Comparison of ENCODE assay signal across 17 mouse cellular contexts in the genomic region with DNA sequence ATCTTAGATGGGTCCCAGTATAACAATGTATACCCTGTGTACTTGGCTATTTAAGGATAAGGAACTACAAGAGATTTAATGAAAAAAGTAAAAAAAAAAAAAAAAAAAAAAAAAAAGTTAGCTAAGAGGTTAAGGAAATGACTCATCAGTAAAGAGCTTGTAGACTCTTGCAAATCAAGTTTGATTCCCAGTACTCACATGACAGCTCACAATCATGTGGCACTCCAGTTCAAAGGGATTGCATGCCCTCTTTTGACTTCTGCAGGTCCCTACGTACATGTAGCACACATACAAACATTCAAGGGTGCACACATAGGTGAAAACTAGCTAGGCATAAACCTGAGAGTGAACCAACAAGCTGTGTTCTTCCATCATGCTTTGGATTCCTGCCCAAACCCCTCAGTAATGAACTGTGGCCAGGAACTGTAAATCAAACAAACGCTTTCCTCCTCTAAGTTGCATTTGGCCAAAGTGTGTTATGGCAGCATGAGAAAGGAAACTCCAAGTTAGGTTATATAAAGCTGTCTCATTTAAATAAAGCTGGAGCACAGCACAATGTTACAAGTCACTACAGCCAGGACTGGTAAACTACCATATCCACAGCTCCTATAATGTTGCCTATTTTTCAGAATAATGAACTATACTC. TPM values are rescaled to one million over a fixed set of nuclear protein-coding genes. Genes with fewer than 3 reads are reported as not detected.
A peak's percentile ranks its signal among the peaks of the same experiment; 100 is the strongest.
DNase-seq lines count a peak whose midpoint lies in the region; ATAC-seq and TF ChIP-seq lines count a peak whose summit lies in the region.
"Had no signal": no experiment of that assay in that cellular context is flagged by ENCODE, and none has a peak within 500 bp of the region (broad histone marks: within the 10 kb centered on the region; RNA-seq: fewer than 3 reads in every experiment).

No protein-coding gene starts in this region.

- no peaks in the 10 kb centered on the region for H3K27me3 ChIP-seq in liver, postnatal 0 days (ENCODE audit: insufficient read depth, low read length)
- no peaks in the 10 kb centered on the region for H3K27me3 ChIP-seq in Patski
- H3K27me3 ChIP-seq: forebrain, embryonic 15.5 days; limb, embryonic 12.5 days had no signal

- in situ Hi-C loops in Patski (cut with MboI; ENCODE audit: low pct_unique_long_range_greater_than_20kb), result no loop called here

- CTCF ChIA-PET in Patski (lab: Charles Lee), result interaction anchor here (0.9 to 4.7 kb wide), 5 partner anchors 10 to 31 kb away, joined by 3 to 20 read pairs (median 3); no protein-coding TSS in a partner anchor

- POLR2A ChIA-PET in Patski (lab: Charles Lee), result interaction anchor here (0.6 kb wide), 1 partner anchor 23 kb away, joined by 4 read pairs; no protein-coding TSS in a partner anchor

- no peak for TF ChIP-seq CTCF in liver, postnatal 0 days (IDR thresholded peaks at IDR 0.05; ENCODE audit: low read depth)
- peak; percentile 10 for TF ChIP-seq CTCF in Patski (IDR thresholded peaks at IDR 0.05)

- no peak for DNase-seq in liver, postnatal 0 days
- DNase-seq in liver, result no peak
- DNase-seq in CD4-positive, CD25-positive, alpha-beta regulatory T cell, adult 2 months (ENCODE audit: low read depth, low spot score), result peak; percentile 4
- DNase-seq in Patski (ENCODE audit: low read depth, low spot score), result peak; percentile 46
- peak; percentile 31 for DNase-seq in lung, postnatal 10 days
- DNase-seq in adrenal gland, adult 2 months, result no peak
- DNase-seq in cerebellum, postnatal 25 days, result no peak
- DNase-seq: gastrocnemius, postnatal 25 days; heart, postnatal 10 days; spleen, adult 18-20 months had no signal

- no peak for TF ChIP-seq EP300 in liver, postnatal 0 days (IDR thresholded peaks at IDR 0.05; ENCODE audit: low read depth)

- no peaks in the 10 kb centered on the region for H3K36me3 ChIP-seq in liver, postnatal 0 days (replicated peaks; ENCODE audit: insufficient read depth, low read length)
- H3K36me3 ChIP-seq: forebrain, embryonic 15.5 days; limb, embryonic 12.5 days; midbrain, embryonic 10.5 days had no signal

- no peak overlapping the region for H3K9ac ChIP-seq in liver, postnatal 0 days (replicated peaks)
- H3K9ac ChIP-seq: forebrain, embryonic 15.5 days; limb, embryonic 12.5 days had no signal

- ATAC-seq in liver, postnatal 0 days, result 0 out of 2 replicates have a peak, but pooled peaks have one; percentile 26
- ATAC-seq in Patski, result peak; percentile 28

- WGBS in liver, postnatal 0 days (ENCODE audit: insufficient replicate concordance), result 66% methylated on average over 2 of the region's 2 CpGs

- no peaks in the 10 kb centered on the region for H3K9me3 ChIP-seq in liver, postnatal 0 days (ENCODE audit: low read length)
- H3K9me3 ChIP-seq: forebrain, embryonic 15.5 days; limb, embryonic 12.5 days; midbrain, embryonic 10.5 days had no signal

- peaks cover 15% of the 10 kb centered on the region; the same call in 1 of the 2 replicates for H3K4me1 ChIP-seq in liver, postnatal 0 days (ENCODE audit: insufficient read depth)
- H3K4me1 ChIP-seq: forebrain, embryonic 15.5 days; midbrain, embryonic 10.5 days had no signal

- no peak overlapping the region for H3K4me3 ChIP-seq in liver, postnatal 0 days (ENCODE audit: low read depth, low read length)
- H3K4me3 ChIP-seq: forebrain, embryonic 15.5 days; limb, embryonic 12.5 days; midbrain, embryonic 10.5 days had no signal

- no peak overlapping the region for H3K27ac ChIP-seq in liver, postnatal 0 days (ENCODE audit: low read depth)
- H3K27ac ChIP-seq: forebrain, embryonic 15.5 days; limb, embryonic 12.5 days; midbrain, embryonic 10.5 days had no signal

- H3K4me2 ChIP-seq in liver, postnatal 0 days (ENCODE audit: low read depth, low read length), result no peak overlapping the region
- H3K4me2 ChIP-seq: forebrain, embryonic 15.5 days; limb, embryonic 12.5 days had no signal

RNA-seq across cellular contexts. Expression of gene Mmp27, which starts 1.6 kb away (rescaled TPM):
- 0.33 and 0.38 TPM in 2 replicates for polyA plus RNA-seq in liver, postnatal 0 days (2015; fragmentation: Nextera tagmentation; extraction: Ambion mirVana)
- 1.6 TPM for polyA plus RNA-seq in Patski (2021)
- total RNA-seq in adrenal gland, adult 2 months (2021), result 1 to 10 TPM in 1 of 2 experiments, under 1 TPM in 1; 0.21 to 9.2 TPM
- 0.08 TPM in 1 of 2 replicates, not detected in the other for polyA plus RNA-seq in adrenal gland, adult 2 months (2012; rRNA removed)
- total RNA-seq: heart, postnatal 10 days; layer of hippocampus, postnatal 10 days had no signal
- polyA plus RNA-seq: embryonic facial prominence, embryonic 11.5 days; forebrain, embryonic 15.5 days; limb, embryonic 12.5 days; midbrain, embryonic 10.5 days; neural tube, embryonic 11.5 days had no signal

RNA-seq across cellular contexts. Expression of gene Mmp8, which starts 14.5 kb away (rescaled TPM):
- polyA plus RNA-seq in liver, postnatal 0 days (2015; fragmentation: Nextera tagmentation; extraction: Ambion mirVana), result 16.8 and 17.2 TPM in 2 replicates
- polyA plus RNA-seq in Patski (2021), result 0.12 TPM
- under 1 TPM in 1 of 2 experiments, not detected in 1; 0.78 TPM for total RNA-seq in adrenal gland, adult 2 months (2021)
- polyA plus RNA-seq in adrenal gland, adult 2 months (2012; rRNA removed), result not detected in 2 replicates
- total RNA-seq: gastrocnemius, postnatal 25 days; layer of hippocampus, postnatal 10 days had no signal
- polyA plus RNA-seq: forebrain, embryonic 15.5 days; midbrain, embryonic 10.5 days; neural tube, embryonic 11.5 days had no signal

RNA-seq across cellular contexts. Expression of gene Mmp20, which starts 55.2 kb away (rescaled TPM):
- not detected in 2 replicates for polyA plus RNA-seq in liver, postnatal 0 days (2015; fragmentation: Nextera tagmentation; extraction: Ambion mirVana)
- polyA plus RNA-seq in Patski (2021), result not detected
- total RNA-seq in adrenal gland, adult 2 months (2021), result not detected
- polyA plus RNA-seq in adrenal gland, adult 2 months (2012; rRNA removed), result not detected in 2 replicates
- total RNA-seq: adrenal gland, postnatal 4 days; gastrocnemius, postnatal 25 days; heart, postnatal 10 days; layer of hippocampus, postnatal 10 days had no signal
- polyA plus RNA-seq: embryonic facial prominence, embryonic 11.5 days; forebrain, embryonic 15.5 days; limb, embryonic 12.5 days; midbrain, embryonic 10.5 days; neural tube, embryonic 11.5 days had no signal

Comparison
In these comparisons a context has a peak if more than half of its experiments do, and no peak if none do; other contexts are left out.
1. DNase-seq: peak in CD4-positive, CD25-positive, alpha-beta regulatory T cell, adult 2 months (single experiment), Patski (single experiment) and lung, postnatal 10 days (single experiment); none in liver, postnatal 0 days (single experiment), liver (single experiment), adrenal gland, adult 2 months (single experiment) and cerebellum, postnatal 25 days (0 of 2).
2. RNA of gene Mmp8, which starts 14.5 kb away (polyA plus RNA-seq): 16.8 to 17.2 TPM in liver, postnatal 0 days; 0.12 TPM in Patski (single experiment) and not detected in adrenal gland, adult 2 months; every median in the first group is over 10 times any median in the second.